Mouse (Mus musculus): Measurements from ENCODE around the gene Atoh7. TPM values are rescaled to one million over a fixed set of nuclear protein-coding genes. Genes with fewer than 3 reads are reported as not detected.

Gene Atoh7
- total and polyA plus RNA-seq, 3 experiments, result not detected

- Histone ChIP-seq H3K4me3 (ENCODE audit: control insufficient read depth in 1 of 2, insufficient read depth in 1 of 2, low read depth in 2 of 2, low read length in 2 of 2) (no peak within 1 kb of the TSS), H3K9ac (ENCODE audit: control insufficient read depth, low read depth, low read length, poor library complexity, severe bottlenecking) (no peak within 1 kb of the TSS), H3K27ac (ENCODE audit: control insufficient read depth, low read depth, low read length) (no peak within 1 kb of the TSS), H3K9me3 (replicated peaks; ENCODE audit: insufficient read depth, low read length) (no peaks in the 10 kb centered on the region), H3K27me3 (ENCODE audit: control insufficient read depth in 1 of 2, insufficient read depth in 2 of 2, low read length in 2 of 2) (no peaks in the 10 kb centered on the region; a peak in 2 of 4 replicates), H3K36me3 (ENCODE audit: control insufficient read depth in 1 of 2, insufficient read depth in 2 of 2, low read length in 2 of 2) (no peaks in the 10 kb centered on the region), H3K4me1 (ENCODE audit: control insufficient read depth in 1 of 2, insufficient read depth in 2 of 2, low read length in 2 of 2) (no peaks in the 10 kb centered on the region; a peak in 1 of 4 replicates), H3K79me2 (ENCODE audit: control insufficient read depth, insufficient read depth, low read length, poor library complexity) (no peaks in the 10 kb centered on the region)
- TF ChIP-seq SIN3A (IDR thresholded peaks at IDR 0.05; ENCODE audit: low read length), result no peak
- TF ChIP-seq MYB (IDR thresholded peaks at IDR 0.05; ENCODE audit: low read depth, low read length), result no peak
- no peak for TF ChIP-seq CHD2 (IDR thresholded peaks at IDR 0.05; ENCODE audit: low read length)
- no peak for TF ChIP-seq GATA1 (IDR thresholded peaks at IDR 0.05; ENCODE audit: low read depth, low read length)
- no peak for TF ChIP-seq EP300 (IDR thresholded peaks at IDR 0.05; ENCODE audit: low read depth in 1 of 2, low read length in 2 of 2)
- no peak for TF ChIP-seq E2F4 (IDR thresholded peaks at IDR 0.05; ENCODE audit: borderline replicate concordance, low read depth, low read length)
- TF ChIP-seq POLR2AphosphoS5 (IDR thresholded peaks at IDR 0.05; ENCODE audit: borderline replicate concordance, low read depth, low read length), result no peak
- TF ChIP-seq ETS1 (IDR thresholded peaks at IDR 0.05; ENCODE audit: low read depth, low read length), result no peak
- TF ChIP-seq ZMIZ1 (IDR thresholded peaks at IDR 0.05; ENCODE audit: low read depth, low read length), result no peak
- no peak for DNase-seq (ENCODE audit: low read depth, low spot score)
Measured at GRCm38 (mm10) chr10:63059862-63060261, 39.6 kb upstream of the Atoh7 start, which contains the start of gene Pbld1. Pbld1 (plus strand) TSS chr10:63060162.

GRCm38 (mm10) chr10:63060406-63060805, 39.0 kb upstream of the Atoh7 start:
- TF ChIP-seq MXI1 (IDR thresholded peaks at IDR 0.05; ENCODE audit: low read depth, low read length), result no peak
- TF ChIP-seq E2F4 (IDR thresholded peaks at IDR 0.05; ENCODE audit: borderline replicate concordance, low read depth, low read length), result no peak
- TF ChIP-seq ZC3H11A (IDR thresholded peaks at IDR 0.05; ENCODE audit: low read depth, low read length), result no peak
- TF ChIP-seq MEF2A (IDR thresholded peaks at IDR 0.05; ENCODE audit: extremely low read depth, insufficient replicate concordance, low read depth, low read length, poor library complexity, severe bottlenecking), result no peak
- TF ChIP-seq NRF1 (IDR thresholded peaks at IDR 0.05; ENCODE audit: insufficient read depth, low read depth, low read length, poor library complexity, severe bottlenecking), result no peak
- TF ChIP-seq SIN3A (IDR thresholded peaks at IDR 0.05; ENCODE audit: low read length), result no peak
- TF ChIP-seq MYC (IDR thresholded peaks at IDR 0.05; ENCODE audit: low read depth, low read length), result no peak
- TF ChIP-seq TAL1 (IDR thresholded peaks at IDR 0.05; ENCODE audit: low read length), result no peak
- TF ChIP-seq USF1 (IDR thresholded peaks at IDR 0.05; ENCODE audit: low read depth, low read length), result peak; percentile 85
- TF ChIP-seq BHLHE40 (IDR thresholded peaks at IDR 0.05; ENCODE audit: borderline replicate concordance, low read depth, low read length), result peak; percentile 63; the same call in 1 of the 2 replicates
- Histone ChIP-seq H3K4me1 (ENCODE audit: control insufficient read depth in 1 of 2, insufficient read depth in 2 of 2, low read length in 2 of 2) (no peaks in the 10 kb centered on the region; a peak in 1 of 4 replicates), H3K79me2 (ENCODE audit: control insufficient read depth, insufficient read depth, low read length, poor library complexity) (no peaks in the 10 kb centered on the region), H3K9me3 (replicated peaks; ENCODE audit: insufficient read depth, low read length) (no peaks in the 10 kb centered on the region), H3K36me3 (ENCODE audit: control insufficient read depth in 1 of 2, insufficient read depth in 2 of 2, low read length in 2 of 2) (no peaks in the 10 kb centered on the region), H3K4me3 (ENCODE audit: control insufficient read depth in 1 of 2, insufficient read depth in 1 of 2, low read depth in 2 of 2, low read length in 2 of 2) (no peak overlapping the region), H3K27me3 (ENCODE audit: control insufficient read depth in 1 of 2, insufficient read depth in 2 of 2, low read length in 2 of 2) (no peaks in the 10 kb centered on the region; a peak in 2 of 4 replicates), H3K9ac (ENCODE audit: control insufficient read depth, low read depth, low read length, poor library complexity, severe bottlenecking) (no peak overlapping the region), H3K27ac (ENCODE audit: control insufficient read depth, low read depth, low read length) (no peak overlapping the region)
- peak; percentile 28 for DNase-seq (ENCODE audit: low read depth, low spot score)

Data from MEL (cell line).